Mouse (Mus musculus): ENCODE measurements at regions not wholly inside any gene's neighbourhood (a gene's known extent, or its start where the extent isn't known, plus 50 kb on each side); places are given as distances from the start of the nearest gene placed in this dataset.

GRCm38 (mm10) chr11:20960750-20961149 is 129.9 kb upstream of the Lgalsl start:
- no peak for TF ChIP-seq USF2 (IDR thresholded peaks at IDR 0.05; ENCODE audit: borderline replicate concordance in 1 of 2, insufficient read depth in 1 of 2, low read depth in 1 of 2, low read length in 2 of 2)
- TF ChIP-seq GATA1 (IDR thresholded peaks at IDR 0.05; ENCODE audit: low read depth, low read length), result no peak
- TF ChIP-seq ZC3H11A (IDR thresholded peaks at IDR 0.05; ENCODE audit: low read depth, low read length), result no peak
- no peak for TF ChIP-seq UBTF (IDR thresholded peaks at IDR 0.05; ENCODE audit: borderline replicate concordance, insufficient read depth, low read depth, low read length)
- no peak for TF ChIP-seq ELF1 (IDR thresholded peaks at IDR 0.05; ENCODE audit: low read depth, low read length)
